Mouse (Mus musculus) lung, embryonic 15.5 days (tissue): ENCODE results near the gene Enkur. TPM values are rescaled to one million over a fixed set of nuclear protein-coding genes. Genes with fewer than 3 reads are reported as not detected.

Source experiments
- polyA plus RNA-seq: library from polyadenylated mRNA; unstranded; fragments of >200 nt; fragmentation: Nextera tagmentation; extraction: Ambion mirVana; gene quantifications from 2 replicates; pipeline ENCODE4 v1.2.1, GENCODE M21; 2015

The Enkur gene
- polyA plus RNA-seq, 1 experiment from 2014 or later, result 3.0 TPM

Other genes starting within 250 kb of the Enkur start
- gene Arhgap21, start 236.5 kb downstream of the Enkur start, polyA plus RNA-seq, result 11.8 and 13.7 TPM in 2 replicates
- gene Thnsl1, start 359 bp upstream of the Enkur start, polyA plus RNA-seq, result 7.0 and 8.5 TPM in 2 replicates
- gene Gpr158, start 162.2 kb upstream of the Enkur start, polyA plus RNA-seq, result 0.02 and 0.04 TPM in 2 replicates